Mouse (Mus musculus): Measurements from ENCODE around the gene Trp53tg5. TPM values are rescaled to one million over a fixed set of nuclear protein-coding genes. Genes with fewer than 3 reads are reported as not detected.

The Trp53tg5 gene
- total RNA-seq, 2 experiments from 2014 or later: not detected

Other genes with a start within 250 kb of the Trp53tg5 start
- gene Svs2, start 235.3 kb downstream of the Trp53tg5 start, total RNA-seq (2015): not detected in 2 replicates
- gene Svs2, start 235.3 kb downstream of the Trp53tg5 start, total RNA-seq (2017): not detected in 2 replicates
- gene Svs3b, start 217.1 kb downstream of the Trp53tg5 start, total RNA-seq (2015): not detected in 2 replicates
- gene Svs3b, start 217.1 kb downstream of the Trp53tg5 start, total RNA-seq (2017): not detected in 2 replicates
- gene Svs4, start 195.3 kb downstream of the Trp53tg5 start, total RNA-seq (2015): not detected in 2 replicates
- not detected in 2 replicates for gene Svs4, start 195.3 kb downstream of the Trp53tg5 start, total RNA-seq (2017)
- not detected in 2 replicates for gene Svs3a, start 184.5 kb downstream of the Trp53tg5 start, total RNA-seq (2015)
- gene Svs3a, start 184.5 kb downstream of the Trp53tg5 start, total RNA-seq (2017): not detected in 2 replicates
- gene Svs6, start 157.0 kb downstream of the Trp53tg5 start, total RNA-seq (2015): not detected in 2 replicates
- not detected in 2 replicates for gene Svs6, start 157.0 kb downstream of the Trp53tg5 start, total RNA-seq (2017)
- gene Svs5, start 141.0 kb downstream of the Trp53tg5 start, total RNA-seq (2015): not detected in 2 replicates
- gene Svs5, start 141.0 kb downstream of the Trp53tg5 start, total RNA-seq (2017): not detected in 2 replicates
- gene Slpi, start 84.6 kb downstream of the Trp53tg5 start, total RNA-seq (2015): 244 and 316 TPM in 2 replicates
- gene Slpi, start 84.6 kb downstream of the Trp53tg5 start, total RNA-seq (2017): 39.7 and 71.6 TPM in 2 replicates
- not detected in 2 replicates for gene Rbpjl, start 70.6 kb downstream of the Trp53tg5 start, total RNA-seq (2015)
- not detected in 2 replicates for gene Rbpjl, start 70.6 kb downstream of the Trp53tg5 start, total RNA-seq (2017)
- not detected in 2 replicates for gene Matn4, start 68.6 kb downstream of the Trp53tg5 start, total RNA-seq (2015)
- gene Matn4, start 68.6 kb downstream of the Trp53tg5 start, total RNA-seq (2017): not detected in 2 replicates
- gene Sdc4, start 29.8 kb downstream of the Trp53tg5 start, total RNA-seq (2015): not detected in 2 replicates
- gene Sdc4, start 29.8 kb downstream of the Trp53tg5 start, total RNA-seq (2017): 0.41 TPM in 1 of 2 replicates, not detected in the other
- 39.1 and 39.5 TPM in 2 replicates for gene Sys1, start 16.8 kb downstream of the Trp53tg5 start, total RNA-seq (2015)
- 11.2 and 20.0 TPM in 2 replicates for gene Sys1, start 16.8 kb downstream of the Trp53tg5 start, total RNA-seq (2017)
- gene Gm20458, start 12.8 kb downstream of the Trp53tg5 start, total RNA-seq (2015): not detected in 2 replicates
- not detected in 2 replicates for gene Gm20458, start 12.8 kb downstream of the Trp53tg5 start, total RNA-seq (2017)
- gene Dbndd2, start 12.4 kb upstream of the Trp53tg5 start, total RNA-seq (2015): 1.1 and 2.7 TPM in 2 replicates
- 0.04 and 0.47 TPM in 2 replicates for gene Dbndd2, start 12.4 kb upstream of the Trp53tg5 start, total RNA-seq (2017)
- gene Pigt, start 23.8 kb upstream of the Trp53tg5 start, total RNA-seq (2015): 75.1 and 80.0 TPM in 2 replicates
- 34.3 and 42.0 TPM in 2 replicates for gene Pigt, start 23.8 kb upstream of the Trp53tg5 start, total RNA-seq (2017)
- not detected in 2 replicates for gene Wfdc2, start 88.7 kb upstream of the Trp53tg5 start, total RNA-seq (2015)
- 1.8 TPM in 1 of 2 replicates, not detected in the other for gene Wfdc2, start 88.7 kb upstream of the Trp53tg5 start, total RNA-seq (2017)
- not detected in 2 replicates for gene Spint3, start 99.7 kb upstream of the Trp53tg5 start, total RNA-seq (2015)
- gene Spint3, start 99.7 kb upstream of the Trp53tg5 start, total RNA-seq (2017): not detected in 2 replicates
- not detected in 2 replicates for gene Wfdc6a, start 111.7 kb upstream of the Trp53tg5 start, total RNA-seq (2015)
- not detected in 2 replicates for gene Wfdc6a, start 111.7 kb upstream of the Trp53tg5 start, total RNA-seq (2017)
- gene Eppin, start 119.9 kb upstream of the Trp53tg5 start, total RNA-seq (2015): not detected in 2 replicates
- gene Eppin, start 119.9 kb upstream of the Trp53tg5 start, total RNA-seq (2017): not detected in 2 replicates
- gene Wfdc6b, start 139.8 kb upstream of the Trp53tg5 start, total RNA-seq (2015): not detected in 2 replicates
- not detected in 2 replicates for gene Wfdc6b, start 139.8 kb upstream of the Trp53tg5 start, total RNA-seq (2017)
- not detected in 2 replicates for gene Wfdc8, start 139.9 kb upstream of the Trp53tg5 start, total RNA-seq (2015)
- gene Wfdc8, start 139.9 kb upstream of the Trp53tg5 start, total RNA-seq (2017): not detected in 2 replicates
- 0.56 TPM in 1 of 2 replicates, not detected in the other for gene Wfdc16, start 165.1 kb upstream of the Trp53tg5 start, total RNA-seq (2015)
- 0.08 TPM in 1 of 2 replicates, not detected in the other for gene Wfdc16, start 165.1 kb upstream of the Trp53tg5 start, total RNA-seq (2017)
- not detected in 2 replicates for gene Wfdc10, start 182.3 kb upstream of the Trp53tg5 start, total RNA-seq (2015)
- gene Wfdc10, start 182.3 kb upstream of the Trp53tg5 start, total RNA-seq (2017): not detected in 2 replicates
- gene Wfdc9, start 182.9 kb upstream of the Trp53tg5 start, total RNA-seq (2015): not detected in 2 replicates
- gene Wfdc9, start 182.9 kb upstream of the Trp53tg5 start, total RNA-seq (2017): not detected in 2 replicates
- gene Wfdc11, start 200.4 kb upstream of the Trp53tg5 start, total RNA-seq (2015): not detected in 2 replicates
- gene Wfdc11, start 200.4 kb upstream of the Trp53tg5 start, total RNA-seq (2017): not detected in 2 replicates
- not detected in 2 replicates for gene Wfdc13, start 211.4 kb upstream of the Trp53tg5 start, total RNA-seq (2015)
- gene Wfdc13, start 211.4 kb upstream of the Trp53tg5 start, total RNA-seq (2017): not detected in 2 replicates
- not detected in 2 replicates for gene Spint4, start 224.8 kb upstream of the Trp53tg5 start, total RNA-seq (2015)
- gene Spint4, start 224.8 kb upstream of the Trp53tg5 start, total RNA-seq (2017): not detected in 2 replicates
- gene Spint5, start 241.6 kb upstream of the Trp53tg5 start, total RNA-seq (2015): not detected in 2 replicates
- not detected in 2 replicates for gene Spint5, start 241.6 kb upstream of the Trp53tg5 start, total RNA-seq (2017)